Mouse (Mus musculus): ENCODE data around the gene Glt8d1. TPM values are rescaled to one million over a fixed set of nuclear protein-coding genes. Genes with fewer than 3 reads are reported as not detected.

The Glt8d1 gene
- polyA plus RNA-seq, 1 experiment from 2014 or later: 70.2 TPM

- ATAC-seq (ENCODE audit: low read depth): no peak
- H3K27ac ChIP-seq (ENCODE audit: low read length): no peak overlapping the region
- WGBS: 47% methylated on average over 2 of the region's 2 CpGs
- no peak overlapping the region for H3K4me2 ChIP-seq (ENCODE audit: low read depth, low read length)
- peaks cover 5% of the 10 kb centered on the region; the same call in 1 of the 2 replicates for H3K36me3 ChIP-seq (ENCODE audit: control insufficient read depth, insufficient read depth, low read length)
- no peaks in the 10 kb centered on the region for H3K27me3 ChIP-seq (ENCODE audit: control insufficient read depth, insufficient read depth, low read depth, low read length)
- H3K9me3 ChIP-seq (ENCODE audit: control insufficient read depth, low read length): no peaks in the 10 kb centered on the region
- no peak overlapping the region for H3K4me3 ChIP-seq (ENCODE audit: low read length)
- H3K4me1 ChIP-seq (replicated peaks; ENCODE audit: control insufficient read depth, insufficient read depth, low read length): peaks cover 10% of the 10 kb centered on the region
- no peak overlapping the region for H3K9ac ChIP-seq (ENCODE audit: low read length)
Observed at GRCm38 (mm10) chr14:31004527-31004926, 3.3 kb downstream of the Glt8d1 start.

GRCm38 (mm10) chr14:31006779-31007178, 5.6 kb downstream of the Glt8d1 start:
- no peak for ATAC-seq (ENCODE audit: low read depth)

GRCm38 (mm10) chr14:31011588-31011987, 10.4 kb downstream of the Glt8d1 start:
- no peaks in the 10 kb centered on the region for H3K9me3 ChIP-seq (ENCODE audit: control insufficient read depth, low read length)
- no peaks in the 10 kb centered on the region for H3K4me1 ChIP-seq (replicated peaks; ENCODE audit: control insufficient read depth, insufficient read depth, low read length)
- no peak for ATAC-seq (ENCODE audit: low read depth)
- H3K36me3 ChIP-seq (ENCODE audit: control insufficient read depth, insufficient read depth, low read length): peaks cover 57% of the 10 kb centered on the region
- H3K9ac ChIP-seq (ENCODE audit: low read length): no peak overlapping the region
- no peaks in the 10 kb centered on the region for H3K27me3 ChIP-seq (ENCODE audit: control insufficient read depth, insufficient read depth, low read depth, low read length)
- 91% methylated on average over 3 of the region's 3 CpGs for WGBS
- H3K4me2 ChIP-seq (ENCODE audit: low read depth, low read length): no peak overlapping the region
- no peak overlapping the region for H3K4me3 ChIP-seq (ENCODE audit: low read length)
- no peak overlapping the region for H3K27ac ChIP-seq (ENCODE audit: low read length)

More at GRCm38 (mm10) chr14:31006779-31007178, 5.6 kb downstream of the Glt8d1 start:
- Histone ChIP-seq H3K27me3 (ENCODE audit: control insufficient read depth, insufficient read depth, low read depth, low read length) (no peaks in the 10 kb centered on the region), H3K4me1 (replicated peaks; ENCODE audit: control insufficient read depth, insufficient read depth, low read length) (peaks cover 4% of the 10 kb centered on the region), H3K4me2 (ENCODE audit: low read depth, low read length) (no peak overlapping the region), H3K4me3 (ENCODE audit: low read length) (no peak overlapping the region), H3K27ac (ENCODE audit: low read length) (no peak overlapping the region), H3K36me3 (ENCODE audit: control insufficient read depth, insufficient read depth, low read length) (peaks cover 19% of the 10 kb centered on the region), H3K9me3 (ENCODE audit: control insufficient read depth, low read length) (no peaks in the 10 kb centered on the region), H3K9ac (ENCODE audit: low read length) (no peak overlapping the region)
- 66% methylated on average over 5 of the region's 5 CpGs for WGBS

GRCm38 (mm10) chr14:31013928-31014327, 12.7 kb downstream of the Glt8d1 start:
- Histone ChIP-seq H3K27ac (ENCODE audit: low read length) (no peak overlapping the region), H3K36me3 (ENCODE audit: control insufficient read depth, insufficient read depth, low read length) (peaks cover 54% of the 10 kb centered on the region), H3K4me1 (replicated peaks; ENCODE audit: control insufficient read depth, insufficient read depth, low read length) (peaks cover 9% of the 10 kb centered on the region), H3K4me2 (ENCODE audit: low read depth, low read length) (no peak overlapping the region), H3K9me3 (ENCODE audit: control insufficient read depth, low read length) (no peaks in the 10 kb centered on the region), H3K9ac (ENCODE audit: low read length) (no peak overlapping the region), H3K4me3 (ENCODE audit: low read length) (no peak overlapping the region), H3K27me3 (ENCODE audit: control insufficient read depth, insufficient read depth, low read depth, low read length) (no peaks in the 10 kb centered on the region)
- 96% methylated on average over 2 of the region's 2 CpGs for WGBS
- ATAC-seq (ENCODE audit: low read depth): no peak

- peaks cover 15% of the 10 kb centered on the region for H3K4me1 ChIP-seq (replicated peaks; ENCODE audit: control insufficient read depth, insufficient read depth, low read length)
- 74% methylated on average over 1 of the region's 1 CpGs for WGBS
- peaks cover 46% of the 10 kb centered on the region for H3K36me3 ChIP-seq (ENCODE audit: control insufficient read depth, insufficient read depth, low read length)
- H3K27me3 ChIP-seq (ENCODE audit: control insufficient read depth, insufficient read depth, low read depth, low read length): no peaks in the 10 kb centered on the region
- H3K9ac ChIP-seq (ENCODE audit: low read length): no peak overlapping the region
- H3K4me3 ChIP-seq (ENCODE audit: low read length): no peak overlapping the region
- H3K9me3 ChIP-seq (ENCODE audit: control insufficient read depth, low read length): no peaks in the 10 kb centered on the region
- no peak for ATAC-seq (ENCODE audit: low read depth)
- no peak overlapping the region for H3K27ac ChIP-seq (ENCODE audit: low read length)
- no peak overlapping the region for H3K4me2 ChIP-seq (ENCODE audit: low read depth, low read length)
Observed at GRCm38 (mm10) chr14:31016063-31016462, 14.9 kb downstream of the Glt8d1 start.

- Histone ChIP-seq H3K27ac (ENCODE audit: low read length) (no peak overlapping the region), H3K9me3 (ENCODE audit: control insufficient read depth, low read length) (no peaks in the 10 kb centered on the region), H3K36me3 (ENCODE audit: control insufficient read depth, insufficient read depth, low read length) (peaks cover 32% of the 10 kb centered on the region), H3K9ac (ENCODE audit: low read length) (peak overlapping the region; percentile 95), H3K27me3 (ENCODE audit: control insufficient read depth, insufficient read depth, low read depth, low read length) (no peaks in the 10 kb centered on the region), H3K4me3 (ENCODE audit: low read length) (peak overlapping the region; percentile 67), H3K4me1 (replicated peaks; ENCODE audit: control insufficient read depth, insufficient read depth, low read length) (peaks cover 15% of the 10 kb centered on the region), H3K4me2 (ENCODE audit: low read depth, low read length) (peak overlapping the region; percentile 91)
- 0% methylated on average over 2 of the region's 2 CpGs for WGBS
- ATAC-seq (ENCODE audit: low read depth): no peak
Observed at GRCm38 (mm10) chr14:31017854-31018253, 16.7 kb downstream of the Glt8d1 start.

GRCm38 (mm10) chr14:31018860-31019291, 17.7 kb downstream of the Glt8d1 start, which contains the start of the genes Pbrm1 and Gnl3:
Gene Pbrm1 (plus strand): TSS chr14:31019138.
Gene Gnl3 (minus strand): TSS chr14:31019152.
- Histone ChIP-seq H3K36me3 (ENCODE audit: control insufficient read depth, insufficient read depth, low read length) (peaks cover 25% of the 10 kb centered on the region), H3K4me1 (replicated peaks; ENCODE audit: control insufficient read depth, insufficient read depth, low read length) (peaks cover 15% of the 10 kb centered on the region), H3K27me3 (ENCODE audit: control insufficient read depth, insufficient read depth, low read depth, low read length) (no peaks in the 10 kb centered on the region), H3K4me2 (ENCODE audit: low read depth, low read length) (peak within 1 kb of the TSS; percentile 91), H3K9me3 (ENCODE audit: control insufficient read depth, low read length) (no peaks in the 10 kb centered on the region), H3K4me3 (ENCODE audit: low read length) (peak within 1 kb of the TSS; percentile 67), H3K9ac (ENCODE audit: low read length) (peak within 1 kb of the TSS; percentile 95), H3K27ac (ENCODE audit: low read length) (peak within 1 kb of the TSS; percentile 98)
- WGBS: under 1% methylated on average over 35 of the region's 53 CpGs
- ATAC-seq (ENCODE audit: low read depth): peak; percentile 94

GRCm38 (mm10) chr14:31019331-31020205, 18.4 kb downstream of the Glt8d1 start:
- H3K4me3 ChIP-seq (ENCODE audit: low read length): peak overlapping the region; percentile 67
- no peaks in the 10 kb centered on the region for H3K27me3 ChIP-seq (ENCODE audit: control insufficient read depth, insufficient read depth, low read depth, low read length)
- no peaks in the 10 kb centered on the region for H3K9me3 ChIP-seq (ENCODE audit: control insufficient read depth, low read length)
- WGBS: 2% methylated on average over 27 of the region's 56 CpGs
- H3K36me3 ChIP-seq (ENCODE audit: control insufficient read depth, insufficient read depth, low read length): peaks cover 18% of the 10 kb centered on the region
- peaks cover 15% of the 10 kb centered on the region for H3K4me1 ChIP-seq (replicated peaks; ENCODE audit: control insufficient read depth, insufficient read depth, low read length)
- ATAC-seq (ENCODE audit: low read depth): peak; percentile 97
- peak overlapping the region; percentile 98 for H3K27ac ChIP-seq (ENCODE audit: low read length)
- peak overlapping the region; percentile 95 for H3K9ac ChIP-seq (ENCODE audit: low read length)
- peak overlapping the region; percentile 67 for H3K4me2 ChIP-seq (ENCODE audit: low read depth, low read length)

GRCm38 (mm10) chr14:31022579-31022978, 21.4 kb downstream of the Glt8d1 start:
- 31% methylated on average over 1 of the region's 1 CpGs for WGBS
- no peaks in the 10 kb centered on the region for H3K9me3 ChIP-seq (ENCODE audit: control insufficient read depth, low read length)
- peaks cover 11% of the 10 kb centered on the region for H3K4me1 ChIP-seq (replicated peaks; ENCODE audit: control insufficient read depth, insufficient read depth, low read length)
- H3K27me3 ChIP-seq (ENCODE audit: control insufficient read depth, insufficient read depth, low read depth, low read length): no peaks in the 10 kb centered on the region
- H3K36me3 ChIP-seq (ENCODE audit: control insufficient read depth, insufficient read depth, low read length): peaks cover 22% of the 10 kb centered on the region
- no peak overlapping the region for H3K4me3 ChIP-seq (ENCODE audit: low read length)
- H3K9ac ChIP-seq (ENCODE audit: low read length): no peak overlapping the region
- no peak overlapping the region for H3K27ac ChIP-seq (ENCODE audit: low read length)
- ATAC-seq (ENCODE audit: low read depth): no peak
- H3K4me2 ChIP-seq (ENCODE audit: low read depth, low read length): no peak overlapping the region

All from lung, embryonic 16.5 days (tissue).